Mouse (Mus musculus) limb, embryonic 13.5 days (tissue): ENCODE results near the gene Zrsr2. TPM values are rescaled to one million over a fixed set of nuclear protein-coding genes. Genes with fewer than 3 reads are reported as not detected.

ENCODE experiments used
- ATAC-seq: fragments of 200-750 bp; cut with Nextera tagmentation; 2 replicates; pipeline ENCODE4 v1.8.0; 2017; ENCODE audit warnings: low read depth, moderate number of reproducible peaks, moderate TSS enrichment; ENCODE audit not compliant: low FRiP score
- H3K27ac ChIP-seq: fragments of 300-500 bp; sonication (generic); 2 replicates; pipeline ENCODE4 v1.5.1; 2015; ENCODE audit warnings: inconsistent platforms, mild to moderate bottlenecking, moderate library complexity
- H3K27me3 ChIP-seq: fragments of 300-500 bp; sonication (generic); 2 replicates; pipeline ENCODE4 v1.6.1; 2015; ENCODE audit warnings: mild to moderate bottlenecking, inconsistent platforms
- H3K36me3 ChIP-seq: fragments of 300-500 bp; sonication (generic); 2 replicates; pipeline ENCODE4 v1.6.1; 2015; ENCODE audit warnings: inconsistent platforms, mild to moderate bottlenecking, moderate library complexity
- H3K4me1 ChIP-seq: fragments of 300-500 bp; sonication (generic); 2 replicates; pipeline ENCODE4 v1.6.1; 2015; ENCODE audit warnings: inconsistent platforms
- H3K4me2 ChIP-seq: fragments of 300-500 bp; sonication (generic); replicated peaks from 2 replicates; pipeline ENCODE4 v1.6.1; 2015; ENCODE audit warnings: inconsistent platforms, mild to moderate bottlenecking, moderate library complexity
- H3K4me3 ChIP-seq: fragments of 300-500 bp; sonication (generic); 2 replicates; pipeline ENCODE4 v1.5.1; 2015; ENCODE audit warnings: moderate library complexity, mild to moderate bottlenecking, inconsistent platforms
- H3K9ac ChIP-seq: fragments of 300-500 bp; sonication (generic); 2 replicates; pipeline ENCODE4 v1.6.1; 2015; ENCODE audit warnings: mild to moderate bottlenecking, inconsistent platforms
- H3K9me3 ChIP-seq: fragments of 300-500 bp; sonication (generic); 2 replicates; pipeline ENCODE4 v1.6.1; 2016; ENCODE audit warnings: inconsistent platforms
- WGBS: fragments of 180-500 bp; shearing (Covaris S2); methylation state at CpG from one replicate; pipeline ENCODE4 v1.1.7; 2015; 5-methylcytosine and 5-hydroxymethylcytosine counted together
- polyA plus RNA-seq: library from polyadenylated mRNA; unstranded; fragments of >200 nt; fragmentation: Nextera tagmentation; extraction: Ambion mirVana; gene quantifications from 2 replicates; pipeline ENCODE4 v1.2.1, GENCODE M21; 2015

Gene Zrsr2
- polyA plus RNA-seq, 1 experiment from 2014 or later = 66.5 TPM

DNA sequence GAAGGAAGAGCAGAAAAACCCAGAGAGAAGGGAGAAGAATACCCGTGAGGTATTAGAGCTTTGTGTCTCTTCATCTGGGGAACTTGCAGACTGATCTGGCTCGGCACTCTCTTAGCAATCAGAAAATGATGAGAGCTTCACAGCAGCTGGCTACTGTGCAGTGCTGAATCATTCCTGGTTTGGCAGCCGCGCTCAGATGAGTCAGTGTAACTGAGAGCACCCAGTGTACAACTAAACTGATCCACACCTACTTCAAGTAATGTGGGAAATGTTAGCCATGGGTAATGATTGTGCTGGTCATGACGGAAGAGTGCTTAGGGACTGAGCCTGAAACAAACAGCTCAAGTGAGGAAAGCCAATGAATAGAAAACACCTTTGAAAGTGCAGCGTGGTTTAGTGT is 19.9 kb downstream of the Zrsr2 start:
- Histone ChIP-seq H3K4me1 (no peaks in the 10 kb centered on the region), H3K9me3 (no peaks in the 10 kb centered on the region), H3K36me3 (peaks cover 38% of the 10 kb centered on the region), H3K4me2 (no peak overlapping the region), H3K27me3 (peaks cover 15% of the 10 kb centered on the region; the same call in 1 of the 2 replicates), H3K9ac (no peak overlapping the region), H3K4me3 (no peak overlapping the region), H3K27ac (no peak overlapping the region)
- 87% methylated on average over 6 of the region's 6 CpGs for WGBS
- no peak for ATAC-seq

DNA sequence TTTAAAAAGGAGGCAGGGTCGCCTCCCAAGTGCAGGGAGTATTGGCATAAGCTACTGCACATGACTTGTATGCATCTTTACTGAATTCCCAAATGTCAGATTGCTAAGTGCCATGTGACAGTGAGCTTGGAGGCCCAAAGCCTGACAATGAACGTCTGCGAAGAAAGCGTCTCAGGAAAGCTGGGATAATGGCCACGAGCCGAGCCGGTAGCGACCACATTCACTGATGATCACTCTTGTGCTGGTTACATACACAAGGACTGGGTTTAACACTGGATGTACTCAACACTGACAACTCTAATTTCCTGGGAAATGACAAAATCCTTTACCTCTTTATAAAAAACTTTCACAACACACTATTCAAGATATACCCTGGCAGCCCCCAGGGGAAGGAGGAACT is 23.7 kb downstream of the Zrsr2 start:
- 78% methylated on average over 8 of the region's 8 CpGs for WGBS
- no peak for ATAC-seq
- Histone ChIP-seq H3K9me3 (no peaks in the 10 kb centered on the region), H3K36me3 (peaks cover 20% of the 10 kb centered on the region), H3K27ac (no peak overlapping the region), H3K4me3 (no peak overlapping the region), H3K27me3 (peaks cover 23% of the 10 kb centered on the region; the same call in 1 of the 2 replicates), H3K9ac (no peak overlapping the region), H3K4me2 (no peak overlapping the region), H3K4me1 (no peaks in the 10 kb centered on the region)

DNA sequence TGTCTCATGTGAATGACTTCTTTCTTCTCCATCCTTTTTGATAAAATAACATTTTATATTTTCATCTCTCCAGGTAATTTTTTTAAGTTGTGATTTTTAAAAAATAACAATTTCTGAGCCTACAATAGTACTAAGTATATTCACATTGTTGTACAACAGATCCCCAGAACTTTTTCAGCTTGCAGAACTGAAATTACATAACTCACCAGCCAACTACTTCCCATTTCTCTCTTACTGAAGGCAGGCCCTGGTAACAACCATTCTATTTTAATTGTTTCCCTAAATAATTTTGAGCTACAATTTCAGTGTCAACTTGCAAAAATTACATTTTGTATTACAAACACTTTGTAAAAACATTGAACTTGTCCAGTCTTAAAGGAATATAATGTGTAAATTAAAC is 28.9 kb downstream of the Zrsr2 start:
- peaks cover 11% of the 10 kb centered on the region; the same call in 1 of the 2 replicates for H3K27me3 ChIP-seq
- H3K36me3 ChIP-seq = no peaks in the 10 kb centered on the region
- no peak for ATAC-seq
- no peaks in the 10 kb centered on the region for H3K4me1 ChIP-seq
- no peak overlapping the region for H3K27ac ChIP-seq
- no peak overlapping the region for H3K9ac ChIP-seq
- no peak overlapping the region for H3K4me2 ChIP-seq
- no peaks in the 10 kb centered on the region for H3K9me3 ChIP-seq
- no peak overlapping the region for H3K4me3 ChIP-seq

DNA sequence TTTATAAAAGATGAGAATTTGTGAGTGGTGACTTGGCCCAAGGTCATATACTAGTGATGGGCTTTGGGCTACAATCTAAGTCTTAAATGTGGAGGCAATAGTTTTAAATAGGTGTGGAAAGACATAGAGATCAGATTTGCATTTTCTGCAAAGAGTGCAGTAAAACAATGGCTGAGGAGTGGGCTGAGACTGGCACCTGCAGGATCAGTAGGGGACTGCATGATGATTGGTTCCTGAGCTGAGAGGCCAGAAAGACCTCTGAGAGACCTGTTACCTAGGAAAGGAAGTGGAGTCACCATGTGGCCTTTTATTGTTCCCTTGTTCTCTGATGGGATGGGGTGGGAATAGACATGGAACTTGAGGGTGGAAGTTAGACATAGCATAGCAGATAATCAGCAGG is 45.7 kb downstream of the Zrsr2 start:
- no peak for ATAC-seq
- 0 out of 2 replicates have a peak, but pooled peaks cover 2% of the 10 kb centered on the region for H3K36me3 ChIP-seq
- no peaks in the 10 kb centered on the region for H3K9me3 ChIP-seq
- no peak overlapping the region for H3K27ac ChIP-seq
- no peaks in the 10 kb centered on the region for H3K4me1 ChIP-seq
- no peak overlapping the region for H3K4me3 ChIP-seq
- no peak overlapping the region for H3K9ac ChIP-seq
- peaks cover 17% of the 10 kb centered on the region; the same call in 1 of the 2 replicates for H3K27me3 ChIP-seq
- no peak overlapping the region for H3K4me2 ChIP-seq

DNA sequence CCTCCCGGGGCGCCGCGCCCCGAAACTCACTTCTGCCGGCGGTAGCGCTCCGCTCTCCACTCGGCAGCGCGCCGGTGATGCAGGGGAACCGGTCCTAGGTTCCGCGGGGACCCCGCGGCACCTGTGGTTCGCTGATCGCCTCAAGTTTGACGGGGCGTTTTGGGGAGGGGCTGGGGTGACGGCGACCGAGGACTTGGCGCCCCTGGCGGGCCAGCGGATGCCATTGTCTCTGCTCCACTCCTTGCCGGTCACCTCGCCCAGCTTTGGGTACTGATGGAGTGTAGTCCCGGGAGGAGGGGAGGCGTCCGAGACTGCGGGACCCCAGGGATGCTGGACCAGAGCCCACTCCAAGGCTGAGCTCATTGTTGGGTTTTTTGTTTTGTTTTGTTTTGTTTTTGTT is 49.1 kb downstream of the Zrsr2 start:
- ATAC-seq = peak; percentile 18; the same call in 1 of the 2 replicates
- Histone ChIP-seq H3K27me3 (peaks cover 16% of the 10 kb centered on the region; the same call in 1 of the 2 replicates), H3K4me1 (no peaks in the 10 kb centered on the region), H3K36me3 (no peaks in the 10 kb centered on the region), H3K27ac (peak overlapping the region; percentile 73), H3K4me3 (peak overlapping the region; percentile 63), H3K9ac (peak overlapping the region; percentile 72), H3K9me3 (no peaks in the 10 kb centered on the region), H3K4me2 (peak overlapping the region; percentile 62)
- WGBS = 21% methylated on average over 26 of the region's 34 CpGs

DNA sequence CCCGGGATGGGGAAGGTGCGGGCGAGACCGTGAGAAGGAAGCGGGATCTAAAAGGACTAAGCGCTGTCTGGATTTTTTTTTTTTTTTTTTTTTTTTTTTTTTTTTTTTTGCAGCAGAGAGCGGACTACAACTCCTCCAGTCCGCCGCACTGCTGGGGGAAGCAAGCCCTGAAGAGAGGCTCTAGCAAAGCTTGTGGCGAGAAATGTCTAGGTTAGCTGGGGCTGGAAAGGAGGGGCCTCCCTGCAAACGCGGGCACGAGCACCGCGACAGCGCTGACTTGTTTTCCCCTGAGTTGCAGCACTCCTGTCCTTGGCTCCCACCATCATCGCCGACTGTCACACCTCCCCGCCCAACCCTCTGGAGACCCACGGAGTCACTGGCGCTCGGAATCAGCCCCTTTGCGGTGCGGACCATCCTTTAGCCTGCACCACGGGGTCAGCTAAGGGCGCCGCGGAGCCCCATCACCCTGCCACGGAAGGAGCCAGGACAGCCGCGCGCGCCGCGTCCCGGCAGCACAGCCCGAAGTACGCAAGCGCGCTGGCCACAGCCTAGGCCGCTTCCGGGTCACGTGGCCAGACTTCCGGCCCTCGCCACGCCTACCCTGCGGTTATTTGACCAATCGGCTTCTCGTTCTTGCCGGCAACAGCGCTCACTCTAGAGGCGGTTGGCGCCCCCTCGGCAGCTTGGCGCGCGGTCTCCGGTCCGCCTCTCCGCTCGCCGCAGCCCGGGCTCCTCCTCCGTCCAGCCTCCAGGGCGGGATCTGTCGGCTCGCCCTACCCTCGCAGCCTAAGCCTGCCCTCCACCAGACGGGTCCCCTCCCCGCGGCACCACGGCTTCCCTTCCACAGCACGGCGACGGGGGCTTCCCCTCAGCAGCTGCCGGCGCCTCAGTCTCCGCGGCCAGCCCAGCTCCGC is 49.9 kb downstream of the Zrsr2 start, which contains the start of gene Ap1s2:
Ap1s2 (plus strand) TSS at position 681 of the 914 bp plus-strand sequence.
- Histone ChIP-seq H3K36me3 (no peaks in the 10 kb centered on the region), H3K4me1 (no peaks in the 10 kb centered on the region), H3K27ac (peak within 1 kb of the TSS; percentile 82), H3K4me2 (peak within 1 kb of the TSS; percentile 62), H3K27me3 (peaks cover 14% of the 10 kb centered on the region; the same call in 1 of the 2 replicates), H3K9ac (peak within 1 kb of the TSS; percentile 72), H3K4me3 (peak within 1 kb of the TSS; percentile 63), H3K9me3 (no peaks in the 10 kb centered on the region)
- peak; percentile 99 for ATAC-seq
- 14% methylated on average over 74 of the region's 80 CpGs for whole genome bisulfite sequencing

DNA sequence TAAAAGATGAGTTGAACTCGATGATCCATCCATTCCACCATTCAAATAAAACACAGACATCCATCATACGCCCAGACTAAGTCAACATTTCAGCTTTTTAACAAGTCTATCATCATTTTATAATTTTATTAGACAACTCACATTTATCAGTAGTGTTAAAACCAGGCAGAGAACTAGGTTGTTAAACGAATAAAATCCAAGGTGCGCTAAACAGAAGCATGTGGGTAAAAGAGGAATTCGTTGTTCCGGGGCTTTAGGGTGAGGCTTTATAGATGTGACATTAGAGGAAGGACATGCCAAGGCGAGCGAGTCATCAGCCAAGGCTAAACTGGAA is 50.5 kb downstream of the Zrsr2 start:
- Histone ChIP-seq H3K9ac (peak overlapping the region; percentile 58), H3K27me3 (peaks cover 9% of the 10 kb centered on the region; the same call in 1 of the 2 replicates), H3K9me3 (no peaks in the 10 kb centered on the region), H3K4me3 (peak overlapping the region; percentile 63), H3K27ac (peak overlapping the region; percentile 82; the same call in 1 of the 2 replicates), H3K4me2 (peak overlapping the region; percentile 59), H3K36me3 (no peaks in the 10 kb centered on the region), H3K4me1 (no peaks in the 10 kb centered on the region)
- 17% methylated on average over 8 of the region's 8 CpGs for WGBS
- ATAC-seq = no peak

DNA sequence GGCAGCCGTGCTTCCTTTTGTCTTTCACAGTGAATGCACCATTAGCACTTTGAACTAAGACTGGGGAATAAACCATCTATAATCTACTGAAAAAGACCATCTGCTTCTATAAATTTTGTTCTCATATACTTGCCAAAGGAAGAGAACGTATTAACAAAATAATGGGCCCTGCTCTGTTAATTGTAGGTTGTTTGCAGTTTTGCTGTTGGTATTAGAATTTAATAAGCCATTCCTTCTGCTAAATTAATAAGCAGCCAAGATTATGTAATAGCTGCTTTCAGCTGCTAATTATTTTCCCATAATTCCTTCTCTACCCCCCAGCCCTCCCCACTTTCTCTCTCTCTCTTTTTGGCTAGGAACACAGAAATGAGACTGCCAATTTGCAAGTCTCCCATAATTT is 51.6 kb downstream of the Zrsr2 start:
- 71% methylated on average over 2 of the region's 2 CpGs for WGBS
- no peak overlapping the region for H3K27ac ChIP-seq
- peaks cover 7% of the 10 kb centered on the region; the same call in 1 of the 2 replicates for H3K27me3 ChIP-seq
- no peaks in the 10 kb centered on the region for H3K4me1 ChIP-seq
- H3K4me3 ChIP-seq = no peak overlapping the region
- no peak overlapping the region for H3K4me2 ChIP-seq
- ATAC-seq = no peak
- no peaks in the 10 kb centered on the region for H3K9me3 ChIP-seq
- H3K36me3 ChIP-seq = no peaks in the 10 kb centered on the region
- H3K9ac ChIP-seq = no peak overlapping the region

DNA sequence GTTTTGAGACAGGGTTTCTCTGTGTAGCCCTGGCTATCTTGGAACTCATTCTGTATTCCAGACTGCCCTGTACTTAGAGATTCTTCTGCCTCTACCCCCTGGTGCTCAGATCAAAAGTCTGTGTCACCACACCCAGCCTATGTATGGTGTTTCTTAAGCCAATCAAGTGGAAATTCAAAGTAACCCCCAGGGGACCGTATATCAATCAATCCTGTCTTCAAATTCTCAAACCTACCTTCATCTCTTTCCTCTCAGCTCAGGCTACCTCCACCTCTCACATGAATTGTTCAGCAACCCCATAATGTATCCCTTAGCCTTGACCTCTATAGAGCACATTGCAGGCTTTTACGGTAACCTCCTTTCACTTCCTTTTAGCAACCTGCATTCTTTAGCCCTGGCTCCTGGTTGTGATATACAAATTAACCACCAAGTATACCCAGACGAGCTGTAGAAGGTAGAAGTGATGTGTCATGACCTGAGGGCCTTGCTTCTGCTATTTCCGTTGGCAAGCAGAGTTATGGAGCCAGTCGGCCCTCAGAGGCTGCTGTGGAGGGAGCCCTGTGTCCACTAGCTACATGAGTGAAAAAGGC is 58.9 kb downstream of the Zrsr2 start:
- 44% methylated on average over 5 of the region's 5 CpGs for WGBS
- Histone ChIP-seq H3K9me3 (no peaks in the 10 kb centered on the region), H3K27ac (no peak overlapping the region), H3K4me3 (no peak overlapping the region), H3K9ac (no peak overlapping the region), H3K36me3 (no peaks in the 10 kb centered on the region), H3K4me1 (no peaks in the 10 kb centered on the region), H3K4me2 (no peak overlapping the region), H3K27me3 (peaks cover 32% of the 10 kb centered on the region; the same call in 1 of the 2 replicates)
- no peak for ATAC-seq

DNA sequence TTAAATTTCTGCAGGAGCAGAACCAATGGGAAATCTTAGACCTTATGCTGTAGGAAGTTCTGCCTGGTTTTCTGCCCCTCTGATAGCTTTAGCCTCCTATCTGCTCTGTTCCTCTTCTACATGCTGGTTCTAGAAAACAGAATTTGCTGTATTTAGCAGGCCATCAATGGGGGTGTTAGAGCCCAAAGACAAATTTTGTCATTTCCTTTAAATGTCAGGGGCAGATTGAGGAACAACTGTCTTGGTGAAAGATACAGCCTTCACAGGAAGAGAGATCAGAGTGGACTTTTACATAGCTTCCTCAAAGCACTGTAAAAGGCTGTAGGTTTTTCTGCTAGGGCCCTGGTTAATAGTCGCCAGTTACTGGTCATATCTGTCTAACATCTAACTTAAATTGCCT is 61.1 kb downstream of the Zrsr2 start:
- H3K4me3 ChIP-seq = no peak overlapping the region
- no peaks in the 10 kb centered on the region for H3K4me1 ChIP-seq
- 86% methylated on average over 1 of the region's 1 CpGs for WGBS
- no peak overlapping the region for H3K27ac ChIP-seq
- ATAC-seq = no peak
- H3K27me3 ChIP-seq = peaks cover 32% of the 10 kb centered on the region; the same call in 1 of the 2 replicates
- H3K36me3 ChIP-seq = no peaks in the 10 kb centered on the region
- H3K9me3 ChIP-seq = no peaks in the 10 kb centered on the region
- no peak overlapping the region for H3K9ac ChIP-seq
- no peak overlapping the region for H3K4me2 ChIP-seq

DNA sequence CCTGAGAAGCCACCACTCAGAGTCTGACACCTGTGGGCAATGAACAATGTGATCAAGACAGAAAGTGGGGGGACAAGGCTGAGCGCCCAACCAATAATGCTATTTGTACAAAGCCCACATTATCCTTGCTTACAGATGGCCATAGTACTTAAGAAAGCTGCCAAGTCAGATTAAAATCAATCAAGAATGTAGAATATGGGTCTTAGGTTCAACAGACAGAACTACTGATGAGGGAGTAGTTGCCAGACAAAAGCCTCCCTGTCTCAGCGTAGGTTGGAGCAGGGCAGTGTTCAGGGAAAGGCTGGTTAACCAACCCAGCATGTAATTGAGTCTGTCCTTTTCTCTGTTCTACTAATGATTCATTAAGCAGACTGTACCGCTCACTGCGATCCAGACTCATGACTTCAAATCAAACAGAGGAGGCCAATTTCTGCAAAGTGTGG is 72.9 kb downstream of the Zrsr2 start:
- H3K4me3 ChIP-seq = no peak overlapping the region
- no peak overlapping the region for H3K27ac ChIP-seq
- peaks cover 9% of the 10 kb centered on the region; the same call in 1 of the 2 replicates for H3K27me3 ChIP-seq
- no peak for ATAC-seq
- no peaks in the 10 kb centered on the region for H3K36me3 ChIP-seq
- H3K4me1 ChIP-seq = no peaks in the 10 kb centered on the region
- 73% methylated on average over 4 of the region's 4 CpGs for whole genome bisulfite sequencing
- no peaks in the 10 kb centered on the region for H3K9me3 ChIP-seq
- no peak overlapping the region for H3K9ac ChIP-seq
- no peak overlapping the region for H3K4me2 ChIP-seq
